Mouse (Mus musculus) bone marrow macrophage, adult 2 months (primary cell): Measurements from ENCODE around the gene Tars.

ENCODE experiments used
- CTCF ChIP-seq: IDR thresholded peaks from 2 replicates; pipeline ENCODE4 v1.5.1; 2012; ENCODE audit warnings: low read depth, mild to moderate bottlenecking, low read length, moderate library complexity
- POLR2A ChIP-seq: IDR thresholded peaks from 2 replicates; pipeline ENCODE4 v1.6.1; 2012; ENCODE audit warnings: mild to moderate bottlenecking, low read depth, low read length, borderline replicate concordance

DNA sequence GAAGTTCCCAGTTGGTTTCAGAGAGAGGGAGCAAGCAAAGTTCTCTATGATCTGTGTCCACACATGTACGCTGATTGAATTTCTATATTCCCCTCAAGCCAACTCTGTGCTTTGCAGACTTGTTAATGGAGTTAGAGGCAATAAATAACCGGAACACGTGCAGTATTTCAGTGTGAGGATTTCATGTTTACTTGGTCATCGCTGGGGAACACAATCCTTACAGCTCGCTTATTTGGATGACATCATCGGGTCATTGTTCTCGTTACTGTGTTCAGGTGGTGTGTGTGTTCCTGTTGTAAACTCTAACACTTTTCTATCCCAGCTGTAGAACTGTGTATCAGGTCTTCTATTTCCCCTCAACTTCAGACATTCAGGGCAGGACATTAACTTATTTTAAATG, 12.4 kb upstream of the Tars start:
- no peak for TF ChIP-seq POLR2A
- TF ChIP-seq CTCF: no peak
